In the genomic region with DNA sequence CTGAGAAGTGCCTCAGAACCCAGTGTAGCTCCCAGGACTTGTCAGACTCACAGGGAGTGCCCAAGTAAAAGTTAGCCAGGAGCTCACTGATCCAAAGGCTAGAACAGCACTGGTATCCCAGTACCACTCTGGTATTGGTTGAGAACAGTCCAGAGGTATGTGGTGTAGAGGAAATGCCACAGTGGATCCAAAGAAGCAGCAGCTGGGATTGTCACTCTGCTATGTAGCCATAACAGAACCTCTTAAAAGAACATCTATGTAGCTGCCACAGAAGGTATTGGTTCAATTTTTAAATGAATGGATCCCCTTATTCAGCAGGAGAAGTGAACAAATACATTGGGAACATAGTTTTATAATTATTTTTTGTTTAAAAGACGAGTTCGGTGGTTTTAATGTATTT, we compare ENCODE assay signal across 26 mouse cellular contexts.
"Had no signal": no experiment of that assay in that cellular context is flagged by ENCODE, and none has a peak within 500 bp of the region (broad histone marks: within the 10 kb centered on the region; RNA-seq: fewer than 3 reads in every experiment).

No protein-coding gene starts in this region.

- ATAC-seq: hindbrain, postnatal 0 days; intestine, embryonic 16.5 days; liver, embryonic 12.5 days had no signal

- H3K4me2 ChIP-seq: heart, embryonic 13.5 days; heart, embryonic 15.5 days; hindbrain, embryonic 13.5 days; hindbrain, embryonic 15.5 days; kidney, embryonic 15.5 days; limb, embryonic 13.5 days; limb, embryonic 15.5 days; liver, embryonic 12.5 days had no signal

- H3K27ac ChIP-seq: heart, embryonic 10.5 days; heart, embryonic 13.5 days; heart, embryonic 15.5 days; hindbrain, embryonic 13.5 days; hindbrain, embryonic 15.5 days; hindbrain, postnatal 0 days; kidney, embryonic 15.5 days; kidney, postnatal 0 days; limb, embryonic 13.5 days; limb, embryonic 15.5 days; liver, embryonic 12.5 days; liver, embryonic 14.5 days had no signal

- H3K27me3 ChIP-seq: heart, embryonic 13.5 days; heart, embryonic 15.5 days; hindbrain, embryonic 13.5 days; hindbrain, embryonic 15.5 days; kidney, embryonic 15.5 days; limb, embryonic 13.5 days; limb, embryonic 15.5 days; liver, embryonic 12.5 days had no signal

- H3K9ac ChIP-seq: heart, embryonic 13.5 days; heart, embryonic 15.5 days; hindbrain, embryonic 13.5 days; hindbrain, embryonic 15.5 days; kidney, embryonic 15.5 days; limb, embryonic 13.5 days; limb, embryonic 15.5 days; liver, embryonic 12.5 days; liver, embryonic 14.5 days had no signal

- H3K36me3 ChIP-seq: heart, embryonic 10.5 days; heart, embryonic 13.5 days; heart, embryonic 15.5 days; hindbrain, embryonic 13.5 days; hindbrain, embryonic 15.5 days; kidney, embryonic 15.5 days; limb, embryonic 13.5 days; limb, embryonic 15.5 days; liver, embryonic 12.5 days had no signal

- H3K9me3 ChIP-seq: heart, embryonic 10.5 days; heart, embryonic 13.5 days; heart, embryonic 15.5 days; hindbrain, embryonic 13.5 days; hindbrain, embryonic 15.5 days; kidney, embryonic 15.5 days; limb, embryonic 13.5 days; limb, embryonic 15.5 days; liver, embryonic 12.5 days had no signal

- DNase-seq: gastrocnemius, postnatal 10 days; gastrocnemius, postnatal 25 days; heart, adult 18-20 months; heart, postnatal 14 days; heart, postnatal 36 days; kidney, adult 11 months; kidney, adult 2 months; kidney, adult 9 months; kidney, postnatal 14 days; kidney, postnatal 36 days; layer of hippocampus, adult 9-11 months; layer of hippocampus, postnatal 36 days; left cerebral cortex, postnatal 4 days had no signal

- H3K4me1 ChIP-seq: heart, embryonic 10.5 days; hindbrain, embryonic 13.5 days; hindbrain, embryonic 15.5 days; kidney, embryonic 15.5 days; limb, embryonic 13.5 days; liver, embryonic 12.5 days had no signal

- H3K4me3 ChIP-seq: heart, embryonic 10.5 days; heart, embryonic 13.5 days; heart, embryonic 15.5 days; hindbrain, embryonic 13.5 days; hindbrain, embryonic 15.5 days; kidney, embryonic 15.5 days; limb, embryonic 13.5 days; limb, embryonic 15.5 days; liver, embryonic 12.5 days had no signal
